Mouse (Mus musculus) kidney, embryonic 14.5 days (tissue): ENCODE data around the gene Alpi. TPM values are rescaled to one million over a fixed set of nuclear protein-coding genes. Genes with fewer than 3 reads are reported as not detected.
A peak's percentile ranks its signal among the peaks of the same experiment; 100 is the strongest.

ENCODE experiments used
- ATAC-seq: fragments of 200-750 bp; cut with Nextera tagmentation; 2 replicates; pipeline ENCODE4 v1.8.0; 2017; ENCODE audit warnings: moderate number of reproducible peaks, mild to moderate bottlenecking, moderate TSS enrichment, moderate library complexity; ENCODE audit not compliant: low FRiP score, low TSS enrichment
- H3K27ac ChIP-seq: fragments of 300-500 bp; sonication (generic); 2 replicates; pipeline ENCODE4 v1.5.1; 2014; ENCODE audit warnings: low read depth, mild to moderate bottlenecking, low read length, moderate library complexity, mixed read lengths
- H3K27me3 ChIP-seq: fragments of 300-500 bp; sonication (generic); 2 replicates; pipeline ENCODE4 v1.6.1; 2014; ENCODE audit warnings: mild to moderate bottlenecking, low read length; ENCODE audit not compliant: control insufficient read depth, insufficient read depth
- H3K36me3 ChIP-seq: fragments of 300-500 bp; sonication (generic); 2 replicates; pipeline ENCODE4 v1.6.1; 2014; ENCODE audit warnings: low read length, mixed read lengths; ENCODE audit not compliant: control insufficient read depth, insufficient read depth
- H3K4me1 ChIP-seq: fragments of 300-500 bp; sonication (generic); 2 replicates; pipeline ENCODE4 v1.6.1; 2014; ENCODE audit warnings: low read length, mixed read lengths; ENCODE audit not compliant: control insufficient read depth, insufficient read depth
- H3K4me2 ChIP-seq: fragments of 300-500 bp; sonication (generic); replicated peaks from 2 replicates; pipeline ENCODE4 v1.6.1; 2014; ENCODE audit warnings: low read depth, mild to moderate bottlenecking, low read length
- H3K4me3 ChIP-seq: fragments of 300-500 bp; sonication (generic); 2 replicates; pipeline ENCODE4 v1.5.1; 2014; ENCODE audit warnings: mild to moderate bottlenecking, low read length
- H3K9ac ChIP-seq: fragments of 300-500 bp; sonication (generic); 2 replicates; pipeline ENCODE4 v1.6.1; 2014; ENCODE audit warnings: low read depth, mild to moderate bottlenecking, low read length, moderate library complexity
- H3K9me3 ChIP-seq: fragments of 300-500 bp; sonication (generic); 2 replicates; pipeline ENCODE4 v1.6.1; 2016; ENCODE audit warnings: low read length; ENCODE audit not compliant: control insufficient read depth
- WGBS: fragments of 180-500 bp; shearing (Covaris S2); extraction: QIAGEN DNeasy Blood & Tissue Kit; methylation state at CpG from one replicate; pipeline ENCODE4 v1.1.7; 2014; 5-methylcytosine and 5-hydroxymethylcytosine counted together
- polyA plus RNA-seq: library from polyadenylated mRNA; unstranded; fragments of >200 nt; fragmentation: Nextera tagmentation; extraction: Ambion mirVana; gene quantifications from 2 replicates; pipeline ENCODE4 v1.2.1, GENCODE M21; 2014

Gene Alpi
- not detected in 2 replicates for polyA plus RNA-seq

GRCm38 (mm10) chr1:87101411-87101810 lies at the start of gene Alpi:
TSS of gene Alpi (minus strand) at chr1:87101606.
- H3K27ac ChIP-seq: no peak within 1 kb of the TSS
- no peaks in the 10 kb centered on the region for H3K36me3 ChIP-seq
- H3K4me3 ChIP-seq: no peak within 1 kb of the TSS
- H3K4me1 ChIP-seq: no peaks in the 10 kb centered on the region
- H3K27me3 ChIP-seq: no peaks in the 10 kb centered on the region
- H3K4me2 ChIP-seq: no peak within 1 kb of the TSS
- 100% methylated on average over 1 of the region's 1 CpGs for WGBS
- H3K9ac ChIP-seq: no peak within 1 kb of the TSS
- no peaks in the 10 kb centered on the region for H3K9me3 ChIP-seq
- ATAC-seq: no peak

- Histone ChIP-seq H3K4me3 (no peak overlapping the region), H3K4me1 (peaks cover under 1% of the 10 kb centered on the region; the same call in 1 of the 2 replicates), H3K27ac (no peak overlapping the region), H3K36me3 (no peaks in the 10 kb centered on the region), H3K4me2 (no peak overlapping the region), H3K9ac (no peak overlapping the region), H3K9me3 (no peaks in the 10 kb centered on the region), H3K27me3 (peaks cover 46% of the 10 kb centered on the region)
- 40% methylated on average over 13 of the region's 13 CpGs for WGBS
- ATAC-seq: no peak
Measured at GRCm38 (mm10) chr1:87149422-87149821, 48.0 kb upstream of the Alpi start.

- no peaks in the 10 kb centered on the region for H3K9me3 ChIP-seq
- 0 out of 2 replicates have a peak, but pooled peaks cover 4% of the 10 kb centered on the region for H3K4me1 ChIP-seq
- no peak for ATAC-seq
- no peak overlapping the region for H3K4me2 ChIP-seq
- H3K9ac ChIP-seq: no peak overlapping the region
- no peaks in the 10 kb centered on the region for H3K36me3 ChIP-seq
- H3K4me3 ChIP-seq: no peak overlapping the region
- H3K27ac ChIP-seq: no peak overlapping the region
- H3K27me3 ChIP-seq: 0 out of 2 replicates have a peak, but pooled peaks cover 5% of the 10 kb centered on the region
- WGBS: 80% methylated on average over 10 of the region's 10 CpGs
Measured at GRCm38 (mm10) chr1:87143141-87143540, 41.7 kb upstream of the Alpi start.

GRCm38 (mm10) chr1:87142456-87142855 lies 41.0 kb upstream of the Alpi start:
- 0 out of 2 replicates have a peak, but pooled peaks cover 5% of the 10 kb centered on the region for H3K27me3 ChIP-seq
- no peak overlapping the region for H3K27ac ChIP-seq
- no peaks in the 10 kb centered on the region for H3K36me3 ChIP-seq
- WGBS: 62% methylated on average over 9 of the region's 9 CpGs
- ATAC-seq: no peak
- no peaks in the 10 kb centered on the region for H3K9me3 ChIP-seq
- H3K4me3 ChIP-seq: no peak overlapping the region
- H3K4me2 ChIP-seq: no peak overlapping the region
- H3K9ac ChIP-seq: no peak overlapping the region
- H3K4me1 ChIP-seq: 0 out of 2 replicates have a peak, but pooled peaks cover 4% of the 10 kb centered on the region

- Histone ChIP-seq H3K27ac (no peak overlapping the region), H3K4me2 (no peak overlapping the region), H3K9ac (no peak overlapping the region), H3K4me1 (0 out of 2 replicates have a peak, but pooled peaks cover 4% of the 10 kb centered on the region), H3K4me3 (no peak overlapping the region), H3K36me3 (no peaks in the 10 kb centered on the region), H3K27me3 (0 out of 2 replicates have a peak, but pooled peaks cover 5% of the 10 kb centered on the region), H3K9me3 (no peaks in the 10 kb centered on the region)
- WGBS: 90% methylated on average over 4 of the region's 4 CpGs
- no peak for ATAC-seq
Measured at GRCm38 (mm10) chr1:87141550-87141949, 40.1 kb upstream of the Alpi start.

- no peak overlapping the region for H3K4me3 ChIP-seq
- WGBS: 89% methylated on average over 4 of the region's 4 CpGs
- H3K9me3 ChIP-seq: no peaks in the 10 kb centered on the region
- ATAC-seq: no peak
- H3K36me3 ChIP-seq: no peaks in the 10 kb centered on the region
- H3K9ac ChIP-seq: no peak overlapping the region
- no peak overlapping the region for H3K27ac ChIP-seq
- no peaks in the 10 kb centered on the region for H3K4me1 ChIP-seq
- H3K27me3 ChIP-seq: peaks cover 22% of the 10 kb centered on the region
- no peak overlapping the region for H3K4me2 ChIP-seq
Measured at GRCm38 (mm10) chr1:87131803-87132202, 30.4 kb upstream of the Alpi start.

- H3K36me3 ChIP-seq: no peaks in the 10 kb centered on the region
- peaks cover 30% of the 10 kb centered on the region for H3K27me3 ChIP-seq
- H3K4me1 ChIP-seq: no peaks in the 10 kb centered on the region
- H3K9ac ChIP-seq: 0 out of 2 replicates have a peak overlapping the region, but pooled peaks have one; percentile 7
- H3K4me3 ChIP-seq: peak overlapping the region; percentile 12; the same call in 1 of the 2 replicates
- peak; percentile 20; the same call in 1 of the 2 replicates for ATAC-seq
- WGBS: 7% methylated on average over 40 of the region's 43 CpGs
- H3K27ac ChIP-seq: no peak overlapping the region
- peak overlapping the region; percentile 31 for H3K4me2 ChIP-seq
- H3K9me3 ChIP-seq: no peaks in the 10 kb centered on the region
Measured at GRCm38 (mm10) chr1:87127206-87128030, 26.0 kb upstream of the Alpi start.

GRCm38 (mm10) chr1:87124673-87125072 lies 23.3 kb upstream of the Alpi start, which contains the start of gene Akp3:
TSS of gene Akp3 (plus strand) at chr1:87124973.
- Histone ChIP-seq H3K4me1 (no peaks in the 10 kb centered on the region), H3K4me2 (no peak within 1 kb of the TSS), H3K27ac (no peak within 1 kb of the TSS), H3K9me3 (no peaks in the 10 kb centered on the region), H3K9ac (no peak within 1 kb of the TSS), H3K36me3 (no peaks in the 10 kb centered on the region), H3K27me3 (peaks cover 30% of the 10 kb centered on the region), H3K4me3 (no peak within 1 kb of the TSS)
- WGBS: 72% methylated on average over 6 of the region's 6 CpGs
- no peak for ATAC-seq

GRCm38 (mm10) chr1:87114784-87115183 lies 13.4 kb upstream of the Alpi start:
- Histone ChIP-seq H3K4me1 (no peaks in the 10 kb centered on the region), H3K9ac (no peak overlapping the region), H3K4me3 (no peak overlapping the region), H3K9me3 (no peaks in the 10 kb centered on the region), H3K27me3 (no peaks in the 10 kb centered on the region), H3K27ac (no peak overlapping the region), H3K4me2 (no peak overlapping the region), H3K36me3 (no peaks in the 10 kb centered on the region)
- WGBS: 93% methylated on average over 1 of the region's 1 CpGs
- no peak for ATAC-seq
